Mouse (Mus musculus) midbrain, embryonic 16.5 days (tissue): ENCODE data around the gene Nav2. TPM values are rescaled to one million over a fixed set of nuclear protein-coding genes. Genes with fewer than 3 reads are reported as not detected.
A peak's percentile ranks its signal among the peaks of the same experiment; 100 is the strongest.

Experiments
- ATAC-seq: fragments of 200-750 bp; cut with Nextera tagmentation; 2 replicates; pipeline ENCODE4 v1.8.0; 2017; ENCODE audit warnings: moderate TSS enrichment
- H3K27ac ChIP-seq: fragments of 300-500 bp; sonication (generic); 2 replicates; pipeline ENCODE4 v1.5.1; 2014; ENCODE audit warnings: mild to moderate bottlenecking, low read length, mixed read lengths
- H3K27me3 ChIP-seq: fragments of 300-500 bp; sonication (generic); 2 replicates; pipeline ENCODE4 v1.6.1; 2014; ENCODE audit warnings: low read depth, low read length, mixed read lengths; ENCODE audit not compliant: control insufficient read depth, insufficient read depth
- H3K36me3 ChIP-seq: fragments of 300-500 bp; sonication (generic); 2 replicates; pipeline ENCODE4 v1.6.1; 2014; ENCODE audit warnings: mild to moderate bottlenecking, low read length, moderate library complexity, mixed read lengths; ENCODE audit not compliant: control insufficient read depth, insufficient read depth
- H3K4me1 ChIP-seq: fragments of 300-500 bp; sonication (generic); 2 replicates; pipeline ENCODE4 v1.6.1; 2014; ENCODE audit warnings: mild to moderate bottlenecking, low read length, mixed read lengths; ENCODE audit not compliant: control insufficient read depth, insufficient read depth
- H3K4me2 ChIP-seq: fragments of 300-500 bp; sonication (generic); 2 replicates; pipeline ENCODE4 v1.6.1; 2014; ENCODE audit warnings: mild to moderate bottlenecking, low read length, mixed read lengths
- H3K4me3 ChIP-seq: fragments of 300-500 bp; sonication (generic); 2 replicates; pipeline ENCODE4 v1.5.1; 2014; ENCODE audit warnings: low read depth, mild to moderate bottlenecking, low read length, moderate library complexity, mixed read lengths
- H3K9ac ChIP-seq: fragments of 300-500 bp; sonication (generic); 2 replicates; pipeline ENCODE4 v1.6.1; 2014; ENCODE audit warnings: low read depth, low read length, mixed read lengths
- H3K9me3 ChIP-seq: fragments of 300-500 bp; sonication (generic); replicated peaks from 2 replicates; pipeline ENCODE4 v1.6.1; 2014; ENCODE audit warnings: mild to moderate bottlenecking, low read length, mixed read lengths; ENCODE audit not compliant: control insufficient read depth, poor library complexity, severe bottlenecking
- WGBS: fragments of 180-500 bp; shearing (Covaris S2); extraction: QIAGEN DNeasy Blood & Tissue Kit; methylation state at CpG from one replicate; pipeline ENCODE4 v1.1.7; 2014; 5-methylcytosine and 5-hydroxymethylcytosine counted together
- polyA plus RNA-seq: library from polyadenylated mRNA; unstranded; fragments of >200 nt; fragmentation: Nextera tagmentation; extraction: Ambion mirVana; gene quantifications from 2 replicates; pipeline ENCODE4 v1.2.1, GENCODE M21; 2015

The Nav2 gene
- polyA plus RNA-seq, 1 experiment from 2014 or later: 21.5 TPM

- H3K4me3 ChIP-seq: peak overlapping the region; percentile 15
- WGBS: 1% methylated on average over 24 of the region's 24 CpGs
- H3K4me2 ChIP-seq: peak overlapping the region; percentile 36
- peaks cover 24% of the 10 kb centered on the region for H3K4me1 ChIP-seq
- H3K36me3 ChIP-seq: no peaks in the 10 kb centered on the region
- H3K27ac ChIP-seq: no peak overlapping the region
- H3K9ac ChIP-seq: no peak overlapping the region
- H3K9me3 ChIP-seq: no peaks in the 10 kb centered on the region
- ATAC-seq: peak; percentile 61
- no peaks in the 10 kb centered on the region for H3K27me3 ChIP-seq
These were observed 614.0 kb downstream of the Nav2 start for GRCm38 (mm10) chr7:49522411-49523114.

- Histone ChIP-seq H3K36me3 (no peaks in the 10 kb centered on the region), H3K27ac (no peak overlapping the region), H3K27me3 (no peaks in the 10 kb centered on the region), H3K4me2 (peak overlapping the region; percentile 36; the same call in 1 of the 2 replicates), H3K4me1 (peaks cover 26% of the 10 kb centered on the region), H3K9ac (no peak overlapping the region), H3K4me3 (no peak overlapping the region), H3K9me3 (no peaks in the 10 kb centered on the region)
- 25% methylated on average over 4 of the region's 4 CpGs for WGBS
- no peak for ATAC-seq
These were observed 614.6 kb downstream of the Nav2 start for GRCm38 (mm10) chr7:49523115-49523445.

DNA sequence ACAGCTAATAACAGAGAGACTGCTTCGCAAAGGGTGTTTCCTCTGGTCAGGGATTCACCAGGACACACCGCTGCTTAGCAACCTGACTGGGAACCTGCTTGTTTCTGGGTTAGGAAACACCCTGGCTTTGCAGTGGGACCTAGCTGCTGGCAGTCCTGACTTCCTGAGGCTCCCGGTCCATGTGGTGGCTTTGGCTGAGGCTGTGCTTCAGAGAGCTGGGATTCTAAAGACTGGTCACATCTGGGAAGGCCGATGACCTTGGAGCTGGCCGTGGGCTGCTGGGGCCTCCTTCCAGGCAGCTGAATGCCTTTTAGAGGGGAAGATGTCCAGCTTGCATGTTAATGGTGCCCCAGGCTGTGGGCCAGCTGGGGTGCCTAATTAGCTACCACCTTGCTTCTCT lies 615.2 kb downstream of the Nav2 start:
- Histone ChIP-seq H3K4me2 (no peak overlapping the region), H3K9me3 (no peaks in the 10 kb centered on the region), H3K4me1 (peaks cover 26% of the 10 kb centered on the region), H3K27me3 (no peaks in the 10 kb centered on the region), H3K4me3 (no peak overlapping the region), H3K27ac (no peak overlapping the region), H3K36me3 (no peaks in the 10 kb centered on the region), H3K9ac (no peak overlapping the region)
- 17% methylated on average over 5 of the region's 5 CpGs for WGBS
- ATAC-seq: no peak

- ATAC-seq: no peak
- 52% methylated on average over 11 of the region's 11 CpGs for WGBS
- Histone ChIP-seq H3K36me3 (no peaks in the 10 kb centered on the region), H3K9me3 (no peaks in the 10 kb centered on the region), H3K27ac (no peak overlapping the region), H3K4me1 (peaks cover 26% of the 10 kb centered on the region), H3K4me3 (no peak overlapping the region), H3K27me3 (no peaks in the 10 kb centered on the region), H3K9ac (no peak overlapping the region), H3K4me2 (no peak overlapping the region)
These were observed 617.0 kb downstream of the Nav2 start for GRCm38 (mm10) chr7:49525348-49526100.

- Histone ChIP-seq H3K27me3 (no peaks in the 10 kb centered on the region), H3K27ac (no peak overlapping the region), H3K9ac (no peak overlapping the region), H3K4me2 (no peak overlapping the region), H3K36me3 (no peaks in the 10 kb centered on the region), H3K4me1 (peaks cover 26% of the 10 kb centered on the region), H3K9me3 (no peaks in the 10 kb centered on the region), H3K4me3 (no peak overlapping the region)
- no peak for ATAC-seq
- 82% methylated on average over 4 of the region's 4 CpGs for WGBS
These were observed 617.6 kb downstream of the Nav2 start for GRCm38 (mm10) chr7:49526101-49526499.

- H3K9me3 ChIP-seq: no peaks in the 10 kb centered on the region
These were observed 619.0 kb downstream of the Nav2 start for GRCm38 (mm10) chr7:49527495-49527894.

DNA sequence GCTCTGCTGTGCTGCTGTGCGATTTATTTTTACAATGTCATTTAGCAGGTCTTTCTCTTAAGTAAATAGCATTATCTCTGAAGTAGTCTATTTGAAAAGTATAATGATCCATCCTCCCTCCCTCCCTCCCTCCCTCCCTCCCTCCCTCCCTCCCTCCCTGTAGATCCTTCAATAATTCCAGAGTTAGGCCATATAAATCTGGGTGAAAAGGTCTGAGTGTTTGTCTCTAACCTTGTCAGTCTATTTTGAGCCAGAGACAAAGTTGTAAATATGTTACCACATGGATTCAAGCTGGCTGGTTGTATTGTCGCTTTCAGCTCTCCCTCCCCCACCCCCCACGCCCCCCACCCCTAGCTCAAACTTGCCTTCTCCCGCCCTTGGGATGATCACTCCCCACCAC lies 619.4 kb downstream of the Nav2 start:
- H3K4me2 ChIP-seq: no peak overlapping the region
- WGBS: 10% methylated on average over 4 of the region's 4 CpGs
- H3K36me3 ChIP-seq: no peaks in the 10 kb centered on the region
- no peak overlapping the region for H3K27ac ChIP-seq
- H3K4me3 ChIP-seq: no peak overlapping the region
- no peak for ATAC-seq
- no peaks in the 10 kb centered on the region for H3K9me3 ChIP-seq
- no peaks in the 10 kb centered on the region for H3K27me3 ChIP-seq
- H3K4me1 ChIP-seq: peaks cover 12% of the 10 kb centered on the region
- no peak overlapping the region for H3K9ac ChIP-seq

More at GRCm38 (mm10) chr7:49527495-49527894, 619.0 kb downstream of the Nav2 start:
- Histone ChIP-seq H3K27me3 (no peaks in the 10 kb centered on the region), H3K9ac (no peak overlapping the region), H3K36me3 (no peaks in the 10 kb centered on the region), H3K4me1 (peaks cover 13% of the 10 kb centered on the region), H3K27ac (no peak overlapping the region), H3K4me3 (no peak overlapping the region), H3K4me2 (no peak overlapping the region)
- 18% methylated on average over 4 of the region's 4 CpGs for WGBS
- no peak for ATAC-seq

GRCm38 (mm10) chr7:49529498-49529897 lies 621.0 kb downstream of the Nav2 start:
- no peak overlapping the region for H3K9ac ChIP-seq
- no peaks in the 10 kb centered on the region for H3K27me3 ChIP-seq
- H3K9me3 ChIP-seq: no peaks in the 10 kb centered on the region
- 72% methylated on average over 2 of the region's 2 CpGs for WGBS
- no peak overlapping the region for H3K4me2 ChIP-seq
- no peaks in the 10 kb centered on the region for H3K36me3 ChIP-seq
- H3K27ac ChIP-seq: no peak overlapping the region
- no peak for ATAC-seq
- H3K4me1 ChIP-seq: peaks cover 5% of the 10 kb centered on the region
- no peak overlapping the region for H3K4me3 ChIP-seq

DNA sequence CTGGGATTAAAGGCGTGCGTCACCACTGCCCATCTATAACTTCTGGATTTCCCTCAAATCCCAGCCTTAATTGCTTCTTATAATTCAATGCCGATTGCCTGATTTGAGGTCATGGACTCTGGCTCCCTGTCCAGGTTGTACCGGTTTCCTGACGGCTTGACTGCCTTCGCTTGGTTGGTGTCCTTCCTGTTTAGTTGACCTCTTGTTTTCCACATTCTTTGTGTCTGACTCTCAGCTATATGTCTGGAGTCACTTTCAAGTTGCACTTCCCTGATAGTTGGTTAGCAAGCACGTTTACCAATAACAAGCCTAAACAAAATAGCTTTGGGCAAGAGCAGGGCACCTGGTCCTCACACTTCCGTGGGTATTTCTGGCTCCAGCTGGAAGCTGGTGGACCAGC lies 625.1 kb downstream of the Nav2 start:
- no peak overlapping the region for H3K9ac ChIP-seq
- no peak overlapping the region for H3K4me2 ChIP-seq
- H3K27ac ChIP-seq: no peak overlapping the region
- no peak for ATAC-seq
- no peaks in the 10 kb centered on the region for H3K9me3 ChIP-seq
- H3K27me3 ChIP-seq: no peaks in the 10 kb centered on the region
- no peaks in the 10 kb centered on the region for H3K4me1 ChIP-seq
- WGBS: 89% methylated on average over 8 of the region's 8 CpGs
- H3K36me3 ChIP-seq: no peaks in the 10 kb centered on the region
- no peak overlapping the region for H3K4me3 ChIP-seq
